Mouse (Mus musculus) adrenal gland, adult 8-10 months (tissue): ENCODE results near the gene Setd7. TPM values are rescaled to one million over a fixed set of nuclear protein-coding genes. Genes with fewer than 3 reads are reported as not detected.

Source experiments
- DNase-seq: peaks from one replicate; pipeline ENCODE4 v3.0.0; 2022
- total RNA-seq, 4 experiments: library from RNA; stranded (reverse); gene quantifications; 2 replicates each; pipeline ENCODE4 v1.2.4; 2022

The Setd7 gene
- total RNA-seq, 4 experiments from 2014 or later = 52.6 to 77.9 (median 66.4) TPM

DNA sequence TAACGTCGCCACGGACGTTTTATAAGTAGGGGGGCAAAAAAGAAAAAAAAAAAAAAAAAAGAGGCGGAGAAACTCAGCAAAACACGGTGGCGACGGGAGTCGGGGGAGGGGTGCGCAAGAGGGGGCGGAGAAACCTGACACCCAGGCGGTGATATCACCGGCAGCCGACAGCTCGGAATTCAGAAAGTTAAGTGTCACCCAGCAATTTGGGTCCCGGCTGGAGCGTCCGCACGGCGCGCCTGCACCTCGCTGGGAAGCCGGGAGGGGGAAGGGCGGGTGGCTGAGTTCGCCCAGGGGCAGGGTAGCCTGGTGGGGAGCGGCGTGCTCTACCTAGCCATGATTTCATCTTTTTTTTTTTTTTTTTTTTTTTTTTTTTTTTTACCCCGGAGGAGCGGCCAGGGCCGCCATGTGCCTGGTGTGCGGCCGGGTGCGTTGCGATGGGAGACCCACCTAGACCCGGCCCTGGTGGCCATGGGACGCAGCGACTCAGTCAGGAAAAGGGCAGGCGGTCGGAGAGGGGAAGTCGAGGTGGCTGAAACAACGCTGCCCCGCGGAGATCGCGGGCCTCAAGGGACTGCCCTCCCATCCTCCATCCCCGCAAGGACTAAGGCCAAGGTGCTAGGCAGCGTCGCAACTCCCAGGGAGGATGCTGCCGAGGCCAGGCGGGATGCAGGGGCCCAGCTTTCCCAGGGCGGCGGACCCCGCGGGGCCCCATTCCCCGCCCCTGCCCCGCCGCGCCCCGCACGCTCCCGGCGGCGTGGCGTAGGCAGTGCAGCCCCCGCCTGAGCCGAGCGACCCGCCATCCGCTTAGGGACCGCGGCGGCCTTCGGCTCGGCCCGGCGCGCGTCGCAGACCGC, 857 bp downstream of the Setd7 start:
- DNase-seq = peak; percentile 81

DNA sequence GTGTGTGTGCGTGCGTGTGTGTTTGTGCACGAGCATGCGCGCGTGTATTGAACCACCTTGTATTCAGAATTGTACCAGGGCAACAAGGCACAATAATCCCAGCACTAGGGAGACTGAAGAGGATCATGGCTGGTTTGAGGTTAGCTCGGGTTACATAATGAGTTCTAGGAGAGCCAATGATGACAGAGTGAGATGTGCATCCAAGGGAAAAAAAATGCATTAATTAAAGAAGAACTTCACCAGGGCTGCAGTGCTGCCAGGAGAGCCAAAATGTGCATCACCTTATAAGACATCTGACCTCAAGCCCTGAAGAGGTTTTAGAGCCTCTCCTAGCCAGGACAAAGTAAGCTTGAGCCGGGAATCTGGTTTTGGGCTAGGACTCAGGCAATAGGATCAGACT, 5.1 kb downstream of the Setd7 start:
- no peak for DNase-seq

DNA sequence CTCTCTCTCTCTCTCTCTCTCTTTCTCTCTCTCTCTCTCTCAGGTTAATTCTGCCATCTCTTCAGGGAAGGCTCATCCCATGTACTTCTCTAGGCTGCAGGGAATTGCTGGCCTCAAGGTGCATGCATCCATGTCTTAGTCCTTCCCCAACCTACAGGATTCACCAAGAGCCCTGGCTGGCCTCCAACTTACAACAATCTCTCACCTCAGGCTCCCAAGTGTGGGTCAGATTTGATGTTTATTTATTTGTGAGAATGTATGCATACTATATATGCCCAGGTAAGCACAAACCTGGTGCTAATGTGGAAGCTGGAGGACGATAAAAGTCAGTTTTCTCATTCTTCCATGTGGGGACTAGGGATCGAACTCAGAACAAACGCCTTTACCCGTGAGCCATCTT, 5.8 kb downstream of the Setd7 start:
- no peak for DNase-seq

DNA sequence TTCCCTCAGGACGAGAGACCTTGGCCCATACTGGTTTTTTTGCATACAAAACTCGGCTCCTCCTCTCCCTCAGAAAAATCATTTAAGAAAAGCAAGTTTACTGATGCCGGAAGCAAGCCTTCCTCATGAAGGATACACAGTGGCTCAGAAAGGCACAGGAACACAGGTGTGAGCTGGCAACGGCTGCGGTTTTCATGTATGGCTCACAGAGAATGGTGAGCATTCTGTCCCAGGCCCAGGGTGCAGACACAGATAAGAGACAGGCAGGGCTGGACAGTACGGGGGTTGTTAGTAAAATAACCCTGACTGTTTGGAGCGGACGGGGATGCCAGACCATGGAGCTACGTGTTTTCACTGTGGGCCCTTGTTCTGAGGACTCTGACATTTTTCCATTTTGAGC, 6.6 kb downstream of the Setd7 start:
- no peak for DNase-seq

DNA sequence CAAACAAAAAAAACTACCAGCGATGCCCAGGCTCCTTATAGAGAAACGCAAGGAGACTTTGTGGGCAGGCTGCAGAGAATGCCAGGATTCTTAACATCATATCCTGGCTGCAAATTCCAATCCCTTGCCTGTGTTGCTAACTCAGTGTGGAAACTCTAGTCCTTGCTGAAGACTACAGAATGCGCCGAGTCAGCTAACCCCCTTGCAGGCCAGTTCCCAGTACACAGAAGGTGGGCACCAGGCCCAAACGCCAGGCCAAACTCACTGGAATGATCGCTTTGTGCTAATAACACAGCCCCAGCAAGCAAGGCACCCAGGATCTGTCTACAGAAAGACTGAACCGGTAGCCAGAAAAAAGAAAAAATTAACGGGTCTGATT, 7.2 kb downstream of the Setd7 start:
- no peak for DNase-seq

DNA sequence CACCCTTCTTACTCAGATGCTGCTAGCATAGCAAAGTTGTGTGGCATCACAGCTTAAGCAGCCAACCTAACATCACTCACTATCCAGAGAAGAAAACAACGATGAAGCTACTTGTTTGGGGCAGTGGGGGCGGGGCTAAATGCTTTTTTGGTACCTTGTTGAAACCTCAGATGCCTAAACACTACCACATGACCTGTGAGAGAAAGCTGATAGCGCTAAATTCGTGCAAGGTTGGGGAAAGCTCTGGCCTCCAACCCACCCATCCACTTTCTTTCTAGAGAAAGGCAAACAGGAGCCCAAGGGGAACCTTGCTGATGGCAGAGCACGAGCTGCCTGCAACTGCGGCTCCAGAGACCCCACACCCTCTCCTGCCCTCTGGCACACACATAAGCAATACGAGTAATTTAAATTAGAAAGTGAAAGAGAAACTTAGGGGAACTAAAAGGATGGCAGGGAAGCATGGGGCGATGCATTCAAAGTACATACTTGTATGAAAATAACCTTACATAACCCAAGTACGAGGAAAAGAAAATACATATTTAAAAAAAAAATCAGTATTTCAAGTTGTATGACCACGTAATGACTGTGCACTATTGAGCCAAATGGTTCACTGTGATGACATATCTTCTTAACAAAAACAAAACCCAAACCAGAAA, 7.7 kb downstream of the Setd7 start:
- no peak for DNase-seq

DNA sequence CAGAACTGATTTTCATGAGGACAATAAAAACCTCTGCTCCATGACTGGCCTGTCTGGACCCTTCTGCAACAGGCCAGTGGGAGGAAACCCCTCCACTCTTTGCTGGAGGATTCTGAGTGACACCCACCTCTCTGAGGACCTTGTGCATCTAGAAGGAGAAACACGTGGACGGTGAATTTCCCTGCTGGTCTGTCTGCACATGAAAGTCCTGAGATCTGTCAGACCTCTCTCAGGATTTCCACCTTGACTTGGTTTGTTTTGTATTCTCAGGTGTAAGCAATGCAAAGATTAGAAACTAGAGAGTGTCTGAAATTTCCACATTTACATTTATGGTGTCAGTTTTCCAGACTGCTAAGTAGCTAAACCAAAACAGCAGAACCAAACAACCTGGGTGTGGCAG, 8.5 kb downstream of the Setd7 start:
- DNase-seq = no peak

DNA sequence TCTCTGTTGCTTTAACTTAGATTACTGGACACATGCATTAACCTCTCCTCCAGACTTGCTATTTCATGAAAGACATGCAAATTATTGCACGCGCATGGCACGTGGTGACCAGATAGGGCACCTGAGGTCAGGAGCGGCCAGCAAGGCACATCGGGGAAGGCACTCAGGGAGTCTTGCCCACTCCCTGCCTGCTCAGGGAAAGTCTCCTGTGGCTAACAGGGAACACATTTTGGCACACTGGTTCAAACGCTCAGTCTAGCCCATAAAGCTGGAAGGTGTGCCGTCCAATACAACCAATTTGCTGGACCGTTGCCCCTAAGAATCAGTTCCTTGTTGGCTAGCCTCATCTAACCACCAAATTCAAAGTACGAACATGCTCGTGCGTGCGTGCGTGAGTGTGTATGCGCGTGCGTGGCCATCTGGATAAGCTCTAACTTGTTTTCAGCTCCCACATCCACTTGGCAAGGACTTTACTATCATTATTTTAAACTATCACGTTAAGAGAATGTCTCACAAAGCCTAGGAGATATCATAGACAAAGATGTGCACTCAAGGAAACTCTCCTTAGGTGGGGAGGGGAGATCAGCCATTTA, 11.6 kb downstream of the Setd7 start:
- no peak for DNase-seq

DNA sequence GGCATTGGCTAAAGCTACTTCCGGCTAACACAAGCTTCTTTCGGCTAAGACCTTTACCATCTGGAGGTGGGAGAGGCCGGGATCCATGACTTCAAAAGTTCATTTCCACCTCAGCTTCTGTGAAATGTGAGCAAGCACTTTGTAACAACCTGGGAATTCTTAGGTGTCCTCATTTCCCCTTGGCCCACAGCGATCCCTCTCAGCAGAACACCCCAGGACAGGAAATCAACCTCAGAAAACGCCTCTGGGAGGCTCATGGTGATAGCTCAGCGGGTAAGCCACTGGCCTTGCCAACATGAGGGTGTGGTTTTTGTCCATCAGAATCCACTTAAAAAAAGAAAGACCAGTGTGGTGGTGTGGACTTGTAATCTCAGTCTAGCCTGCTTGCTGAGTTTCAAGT, 13.1 kb downstream of the Setd7 start:
- DNase-seq = no peak

DNA sequence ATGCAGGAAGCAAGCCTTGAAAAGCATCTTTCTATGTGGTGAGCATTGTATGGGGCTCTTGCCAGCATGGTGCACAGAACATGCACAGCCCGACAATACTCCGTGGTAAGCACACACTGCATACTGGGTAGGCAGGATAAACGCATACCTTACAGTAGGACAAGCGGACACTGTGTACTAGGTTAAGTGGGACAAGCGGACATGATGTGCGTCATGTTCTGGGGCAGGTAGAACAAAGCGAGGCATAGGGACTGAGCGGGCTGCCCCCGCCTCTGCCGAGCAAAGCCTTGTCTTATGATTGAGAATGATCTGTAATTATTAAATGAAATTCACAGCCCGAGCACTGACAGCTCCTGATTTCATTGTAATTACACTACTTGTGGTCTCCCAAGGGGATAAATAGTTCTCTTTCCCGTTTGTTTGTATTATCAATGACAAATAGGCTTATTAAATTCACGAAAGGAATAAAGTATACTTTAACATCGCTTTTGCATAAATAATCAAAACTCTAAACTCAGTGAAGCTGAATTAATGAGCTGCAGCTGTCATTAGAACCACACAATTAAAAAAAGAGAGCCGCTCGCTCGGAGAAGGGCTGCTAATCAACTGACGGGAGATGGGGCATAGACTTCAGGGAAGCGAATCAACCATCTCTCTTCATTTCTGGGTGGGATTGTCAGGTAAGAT, 16.1 kb downstream of the Setd7 start:
- DNase-seq = no peak

DNA sequence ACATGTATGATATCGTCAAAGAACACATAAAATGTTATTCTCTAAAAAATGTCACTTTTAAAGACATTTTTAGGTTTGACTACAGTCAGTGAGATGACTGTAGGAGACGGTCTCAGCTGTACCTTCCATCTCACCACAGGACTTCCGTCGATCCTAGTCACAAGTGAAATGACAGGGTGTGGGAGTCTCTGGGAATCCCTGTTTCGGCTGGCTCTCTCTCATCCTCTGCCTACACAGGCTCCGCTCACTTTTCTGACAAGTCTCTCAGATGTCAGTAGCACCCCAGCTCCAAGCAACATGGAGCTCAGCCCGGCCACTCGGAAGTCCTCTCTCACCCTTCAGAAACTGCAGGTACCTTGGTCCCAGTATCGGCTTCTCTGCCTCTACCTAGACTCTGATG, 20.0 kb downstream of the Setd7 start:
- no peak for DNase-seq

DNA sequence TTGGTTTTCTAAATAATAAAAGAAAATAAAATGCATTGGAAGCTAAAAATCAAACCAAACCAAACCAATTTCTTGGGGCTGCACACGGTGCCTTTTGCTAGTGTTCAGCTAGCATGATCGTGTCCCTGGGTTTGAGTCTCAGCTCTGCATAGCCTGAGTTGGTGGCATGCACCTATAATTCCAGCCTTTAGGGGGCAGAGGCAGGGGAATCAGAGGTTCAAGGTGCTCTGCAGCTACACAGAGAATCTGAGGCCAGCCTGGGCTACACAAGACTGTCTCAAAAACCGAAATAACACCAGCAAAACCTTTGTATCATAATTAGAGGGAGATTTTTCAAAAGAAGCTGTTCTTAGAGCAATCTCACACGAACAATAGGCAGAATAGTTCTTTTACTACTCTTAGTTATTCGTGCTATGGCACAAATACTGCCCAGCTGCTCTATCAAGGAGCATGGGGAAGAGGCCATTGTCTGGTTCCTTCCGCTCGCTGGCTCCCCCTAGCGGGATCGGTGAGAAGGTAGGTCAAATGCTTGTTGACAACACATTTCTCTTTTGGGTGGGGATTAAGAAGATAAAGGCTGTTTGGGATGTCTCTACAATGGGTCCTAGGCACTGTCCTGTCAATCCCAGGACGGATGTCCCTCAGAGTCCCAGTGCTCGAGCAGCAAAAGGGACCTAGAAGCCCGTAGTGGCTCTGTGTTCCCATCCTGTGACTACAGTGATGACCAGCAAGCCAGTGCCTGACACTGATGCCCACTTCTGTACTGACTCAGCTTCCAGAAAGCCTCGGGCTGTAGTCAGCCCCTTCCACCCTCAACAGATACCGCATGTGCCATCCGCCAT, 20.9 kb downstream of the Setd7 start:
- DNase-seq = peak; percentile 44

DNA sequence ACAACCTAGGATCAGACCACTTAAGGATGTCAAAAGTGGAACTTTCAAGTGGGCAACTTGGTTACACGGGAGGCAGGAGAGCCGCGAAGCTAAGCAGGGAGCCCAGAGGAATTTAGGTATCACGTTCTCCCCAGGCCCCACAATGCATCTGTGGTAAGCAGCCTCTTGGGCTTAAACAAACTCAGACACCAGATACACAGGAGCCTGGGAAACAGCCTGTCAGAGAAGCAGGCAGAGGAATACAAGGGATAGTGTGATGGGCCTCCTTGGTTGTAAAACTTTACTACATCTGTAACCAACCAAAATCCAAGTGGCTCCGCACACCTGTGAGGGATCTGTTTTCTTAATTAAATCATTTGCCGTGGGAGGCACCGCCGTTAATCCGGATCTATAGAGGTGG, 26.7 kb downstream of the Setd7 start:
- no peak for DNase-seq

DNA sequence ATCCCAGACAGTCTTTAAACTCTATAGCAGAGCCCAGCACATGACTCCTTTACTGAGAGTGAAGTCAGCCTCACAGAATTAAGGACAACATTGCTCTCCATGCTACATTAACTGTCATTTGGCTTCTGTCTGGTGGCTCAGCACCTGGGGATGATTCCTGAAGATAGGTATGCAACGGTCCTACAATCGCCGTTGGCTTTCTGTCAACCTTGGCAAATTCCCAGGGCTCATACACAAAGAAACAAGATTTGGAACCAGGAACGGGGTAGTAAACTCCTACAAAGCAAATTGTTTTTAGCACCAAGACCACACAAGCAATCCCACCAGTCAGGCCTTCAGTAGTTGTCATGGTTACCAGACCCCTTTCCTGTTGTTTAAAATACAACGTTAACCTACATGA, 27.1 kb downstream of the Setd7 start:
- DNase-seq = no peak

DNA sequence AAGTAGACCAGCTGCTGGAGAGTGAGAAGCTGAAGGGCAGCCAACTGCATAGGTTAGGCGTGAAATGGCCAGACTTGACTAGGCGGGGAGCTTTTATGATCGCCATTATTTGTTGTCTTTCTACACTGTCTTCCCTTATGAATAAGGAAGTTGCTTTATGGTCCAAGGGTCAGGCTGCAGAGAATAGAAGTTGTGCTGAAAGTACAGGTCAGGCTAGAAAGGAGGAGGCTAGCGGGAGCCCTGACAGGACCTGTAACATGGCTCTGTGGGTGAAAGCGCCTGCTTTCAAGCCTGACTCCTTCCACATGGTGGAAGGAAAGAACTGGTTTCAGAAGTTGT, 28.4 kb downstream of the Setd7 start:
- DNase-seq = no peak

DNA sequence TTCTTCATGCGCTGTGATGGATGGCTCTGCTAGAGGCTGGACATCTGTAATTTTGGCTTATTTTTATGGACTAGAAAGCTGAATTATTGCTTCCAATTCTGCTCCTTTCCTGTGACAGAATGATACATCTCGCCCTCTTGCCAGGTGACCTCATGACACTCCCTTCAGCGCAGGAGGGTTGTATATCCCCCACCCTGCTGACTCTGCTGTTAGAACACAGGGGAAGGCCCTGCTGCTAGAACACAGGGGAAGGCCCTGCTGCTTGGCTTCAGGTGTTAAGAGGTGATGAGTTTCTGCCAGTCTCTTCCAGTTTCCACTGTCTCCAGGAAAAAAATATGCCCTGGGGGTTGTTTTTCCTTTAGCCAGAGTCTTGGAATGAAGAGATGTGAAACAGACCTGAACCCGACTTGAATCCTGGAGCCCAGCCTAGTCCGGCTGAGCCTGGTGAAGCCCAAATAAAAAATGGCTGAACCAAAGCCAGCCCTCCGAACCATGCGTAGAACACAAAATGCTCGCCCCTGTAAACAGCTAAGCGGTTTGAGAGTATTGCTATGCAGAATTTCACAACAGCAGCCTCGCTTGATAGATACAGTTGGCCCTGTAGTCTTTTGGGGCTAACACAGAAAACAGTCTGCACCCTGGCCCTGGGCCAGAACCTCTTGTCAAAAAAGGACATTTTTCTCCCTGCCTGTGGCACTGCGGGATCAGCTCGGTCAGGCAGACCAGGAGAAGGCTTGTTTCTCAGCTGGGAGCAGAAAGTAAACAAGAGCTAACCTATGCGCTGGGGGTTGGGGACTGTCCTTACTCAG, 29.0 kb downstream of the Setd7 start:
- DNase-seq = peak; percentile 47

DNA sequence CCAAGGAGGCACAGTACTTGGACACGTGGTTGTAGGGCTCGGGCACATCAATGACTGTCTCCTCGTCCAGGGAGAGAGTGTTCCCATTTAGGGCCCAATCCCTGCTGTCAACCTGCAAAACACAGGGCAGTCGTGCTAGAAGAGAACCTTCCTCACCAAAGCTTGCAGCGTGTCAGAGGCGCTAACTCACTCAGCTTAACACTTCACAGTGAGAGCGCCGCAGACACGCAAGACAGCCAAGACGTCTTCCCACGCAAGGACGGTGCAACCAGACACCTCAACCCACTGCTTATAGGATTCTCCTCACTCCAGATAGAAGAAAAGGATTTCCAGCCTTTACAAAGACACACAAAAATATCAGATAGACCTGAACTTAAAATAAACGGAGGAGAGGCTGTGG, 33.8 kb downstream of the Setd7 start:
- DNase-seq = no peak

DNA sequence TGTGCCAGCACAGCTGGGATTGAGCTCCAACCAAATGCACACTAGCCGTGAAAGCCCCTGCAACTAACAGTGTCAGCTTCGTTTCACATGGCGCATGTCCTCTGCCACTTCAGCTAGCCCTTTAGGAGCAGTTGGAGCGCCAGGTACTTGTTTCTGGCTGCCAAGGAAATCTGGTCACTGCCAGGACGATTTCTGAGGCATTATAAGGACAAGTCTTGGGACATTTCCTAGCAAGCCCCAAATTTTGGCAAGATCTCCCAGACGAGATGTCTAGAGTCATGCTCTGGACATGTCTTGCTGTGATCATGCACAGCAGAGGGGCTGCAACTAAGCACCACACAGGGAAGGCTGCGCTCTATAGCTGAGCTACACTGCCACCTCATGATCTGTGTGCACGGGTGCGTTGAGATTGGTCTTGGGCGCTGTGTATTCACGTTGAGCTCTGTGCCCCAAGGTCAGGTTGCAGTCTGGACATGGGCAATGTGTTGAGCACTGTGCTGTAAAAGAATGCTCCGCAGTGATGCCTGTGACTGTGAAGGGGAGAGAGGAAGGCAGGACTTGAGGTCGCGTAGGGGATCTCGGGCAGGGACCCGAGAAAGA, 35.4 kb downstream of the Setd7 start:
- DNase-seq = no peak

DNA sequence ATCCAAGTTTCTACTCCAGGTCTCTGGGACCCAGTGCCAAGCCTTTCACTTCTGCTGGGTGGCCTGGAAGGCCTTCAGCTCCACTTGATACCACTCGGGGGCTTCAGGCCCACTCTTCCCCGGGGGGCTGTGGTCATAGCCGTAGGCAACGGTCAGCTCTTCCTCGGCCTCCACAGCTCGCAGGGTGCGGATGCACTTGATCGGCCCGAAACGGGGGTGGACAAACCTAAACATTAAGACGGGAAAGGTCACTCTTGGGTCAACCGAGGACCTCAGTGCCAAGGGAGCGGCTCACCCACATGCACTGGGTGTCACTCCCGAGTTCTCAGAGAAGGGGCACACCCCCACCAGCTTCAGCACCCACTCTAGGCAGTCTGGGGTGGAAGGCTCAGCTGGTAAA, 39.4 kb downstream of the Setd7 start:
- no peak for DNase-seq

DNA sequence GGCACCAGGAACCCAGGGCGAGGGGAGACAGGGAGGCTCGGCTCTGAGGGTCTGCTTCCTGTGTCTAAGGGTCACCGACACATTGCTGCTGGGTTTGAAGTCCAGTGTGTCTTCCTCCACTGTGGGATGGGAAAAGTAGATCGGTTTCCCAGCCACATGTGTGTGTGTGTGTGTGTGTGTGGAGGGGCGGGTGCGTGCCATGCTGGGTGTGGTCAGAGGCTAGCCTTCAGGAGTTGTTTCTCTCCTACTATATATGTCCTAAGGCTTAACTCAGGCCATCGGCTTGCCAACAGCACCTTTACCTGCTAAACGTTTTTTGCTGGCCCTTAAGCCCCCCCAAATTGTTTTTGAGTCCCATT, 41.9 kb downstream of the Setd7 start:
- no peak for DNase-seq
